Mouse (Mus musculus) kidney, embryonic 16.5 days (tissue): ENCODE data around the gene Trp53bp1. TPM values are rescaled to one million over a fixed set of nuclear protein-coding genes. Genes with fewer than 3 reads are reported as not detected.

Experiments
- ATAC-seq: fragments of 200-750 bp; cut with Nextera tagmentation; 2 replicates; pipeline ENCODE4 v1.8.0; 2017; ENCODE audit warnings: moderate TSS enrichment; ENCODE audit not compliant: low FRiP score, low TSS enrichment
- H3K27ac ChIP-seq: fragments of 300-500 bp; sonication (generic); 2 replicates; pipeline ENCODE4 v1.5.1; 2014; ENCODE audit warnings: low read length
- H3K27me3 ChIP-seq: fragments of 300-500 bp; sonication (generic); 2 replicates; pipeline ENCODE4 v1.6.1; 2014; ENCODE audit warnings: low read length, control low read depth, mixed read lengths; ENCODE audit not compliant: insufficient read depth
- H3K36me3 ChIP-seq: fragments of 300-500 bp; sonication (generic); 2 replicates; pipeline ENCODE4 v1.6.1; 2014; ENCODE audit warnings: low read length, control low read depth, mixed read lengths; ENCODE audit not compliant: insufficient read depth
- H3K4me1 ChIP-seq: fragments of 300-500 bp; sonication (generic); 2 replicates; pipeline ENCODE4 v1.6.1; 2014; ENCODE audit warnings: low read length, control low read depth, mixed read lengths; ENCODE audit not compliant: insufficient read depth
- H3K4me2 ChIP-seq: fragments of 300-500 bp; sonication (generic); replicated peaks from 2 replicates; pipeline ENCODE4 v1.6.1; 2014; ENCODE audit warnings: low read depth, low read length
- H3K4me3 ChIP-seq: fragments of 300-500 bp; sonication (generic); 2 replicates; pipeline ENCODE4 v1.5.1; 2014; ENCODE audit warnings: mild to moderate bottlenecking, low read length
- H3K9ac ChIP-seq: fragments of 300-500 bp; sonication (generic); replicated peaks from 2 replicates; pipeline ENCODE4 v1.6.1; 2014; ENCODE audit warnings: low read length
- H3K9me3 ChIP-seq: fragments of 300-500 bp; sonication (generic); 2 replicates; pipeline ENCODE4 v1.6.1; 2016; ENCODE audit warnings: low read length, control low read depth
- WGBS: fragments of 180-500 bp; shearing (Covaris S2); extraction: QIAGEN DNeasy Blood & Tissue Kit; methylation state at CpG from one replicate; pipeline ENCODE4 v1.1.7; 2014; 5-methylcytosine and 5-hydroxymethylcytosine counted together
- polyA plus RNA-seq: library from polyadenylated mRNA; unstranded; fragments of >200 nt; fragmentation: Nextera tagmentation; extraction: Ambion mirVana; gene quantifications from 2 replicates; pipeline ENCODE4 v1.2.1, GENCODE M21; 2015

Gene Trp53bp1
- 64.0 and 71.5 TPM in 2 replicates for polyA plus RNA-seq

DNA sequence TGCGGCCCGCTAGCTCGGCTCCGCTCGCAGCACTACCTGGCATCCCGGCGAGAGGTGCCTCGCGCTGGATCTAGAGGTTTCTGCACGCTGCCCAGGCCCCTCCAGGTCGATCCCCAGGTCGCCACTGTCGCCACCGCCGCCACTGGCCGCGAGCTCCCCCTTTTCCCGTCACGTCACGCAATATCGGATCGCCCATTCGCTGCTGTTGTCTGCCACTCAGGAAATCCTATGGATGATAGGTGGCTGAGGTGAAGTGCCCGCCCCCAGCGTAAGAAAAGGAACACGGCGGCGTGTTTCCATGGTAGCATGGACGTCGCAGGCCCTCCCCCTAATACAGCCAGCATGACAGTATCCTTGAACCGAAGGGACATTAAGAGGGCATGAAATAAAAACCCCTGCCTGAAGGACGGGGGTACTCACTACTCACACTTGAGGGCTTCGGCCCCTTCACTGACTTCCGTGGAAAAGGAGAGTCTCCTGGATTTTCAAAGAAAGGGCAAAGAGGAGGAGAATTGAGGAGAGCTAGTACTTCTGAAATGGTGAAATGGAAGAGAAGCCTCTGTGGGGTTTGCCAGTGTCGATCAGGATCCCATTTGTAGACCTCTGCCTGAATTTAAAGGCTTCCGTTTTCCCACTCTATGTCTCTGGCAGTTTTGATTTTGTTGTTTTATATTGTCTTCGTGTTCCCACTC lies at the start of gene Trp53bp1:
Trp53bp1 (minus strand) TSS at position 172 of the 692 bp plus-strand sequence.
- Histone ChIP-seq H3K36me3 (peaks cover 20% of the 10 kb centered on the region), H3K9ac (peak within 1 kb of the TSS; percentile 92), H3K27me3 (no peaks in the 10 kb centered on the region), H3K27ac (peak within 1 kb of the TSS; percentile 85), H3K9me3 (no peaks in the 10 kb centered on the region), H3K4me3 (peak within 1 kb of the TSS; percentile 96), H3K4me1 (peaks cover 26% of the 10 kb centered on the region), H3K4me2 (peak within 1 kb of the TSS; percentile 58)
- ATAC-seq: peak; percentile 100
- under 1% methylated on average over 37 of the region's 37 CpGs for WGBS

DNA sequence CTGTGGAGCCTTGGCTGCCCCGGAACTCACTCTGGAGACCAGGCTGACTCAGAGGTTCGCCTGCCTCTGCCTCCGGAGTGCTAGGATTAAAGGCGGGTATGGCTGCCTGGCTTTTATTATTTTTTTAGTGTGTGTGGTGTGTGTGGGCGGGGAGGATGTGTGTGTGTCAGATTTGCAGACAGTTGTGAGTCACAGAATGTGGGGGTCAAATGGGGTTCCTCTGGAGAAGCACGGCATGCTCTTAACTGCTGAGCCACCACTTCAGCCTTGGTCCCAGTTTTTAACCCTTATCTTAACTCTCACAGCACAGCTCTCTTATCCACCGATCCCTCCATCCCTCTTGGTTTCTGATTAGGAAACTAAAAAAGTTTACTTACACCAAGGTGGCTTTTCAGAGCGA lies 45.1 kb upstream of the Trp53bp1 start:
- ATAC-seq: no peak
- WGBS: 71% methylated on average over 8 of the region's 8 CpGs

DNA sequence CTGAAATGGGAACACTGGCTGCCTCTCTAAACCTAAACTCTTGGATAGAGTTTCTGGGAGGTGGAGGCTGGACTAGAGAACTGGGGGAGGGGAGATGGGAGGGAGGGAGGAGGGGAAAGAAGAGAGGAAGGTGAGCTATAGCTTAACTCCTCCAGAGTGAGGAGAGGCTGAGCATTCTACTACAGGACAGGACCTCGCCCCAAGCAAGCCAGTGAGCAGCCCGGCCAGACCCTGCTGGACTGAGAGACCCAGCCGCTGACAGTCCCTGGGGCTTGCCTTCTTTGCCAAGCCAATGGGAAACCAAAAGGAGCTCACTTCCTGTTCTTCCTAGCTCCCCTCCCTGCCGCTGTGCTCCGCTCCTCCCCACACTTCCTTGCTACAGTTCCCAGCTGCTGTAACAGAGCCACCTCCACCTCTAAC lies 37.8 kb upstream of the Trp53bp1 start:
- H3K9ac ChIP-seq: 0 out of 2 replicates have a peak overlapping the region, but pooled peaks have one; percentile 25
- peak overlapping the region; percentile 71 for H3K27ac ChIP-seq

More for the DNA sequence above, 45.1 kb upstream of the Trp53bp1 start:
- no peak overlapping the region for H3K4me2 ChIP-seq
- no peaks in the 10 kb centered on the region; the same call in none of the 2 replicates for H3K36me3 ChIP-seq
- no peak overlapping the region for H3K4me3 ChIP-seq
- H3K4me1 ChIP-seq: no peaks in the 10 kb centered on the region
- H3K9ac ChIP-seq: no peak overlapping the region
- no peak overlapping the region for H3K27ac ChIP-seq
- no peaks in the 10 kb centered on the region for H3K27me3 ChIP-seq
- H3K9me3 ChIP-seq: no peaks in the 10 kb centered on the region

DNA sequence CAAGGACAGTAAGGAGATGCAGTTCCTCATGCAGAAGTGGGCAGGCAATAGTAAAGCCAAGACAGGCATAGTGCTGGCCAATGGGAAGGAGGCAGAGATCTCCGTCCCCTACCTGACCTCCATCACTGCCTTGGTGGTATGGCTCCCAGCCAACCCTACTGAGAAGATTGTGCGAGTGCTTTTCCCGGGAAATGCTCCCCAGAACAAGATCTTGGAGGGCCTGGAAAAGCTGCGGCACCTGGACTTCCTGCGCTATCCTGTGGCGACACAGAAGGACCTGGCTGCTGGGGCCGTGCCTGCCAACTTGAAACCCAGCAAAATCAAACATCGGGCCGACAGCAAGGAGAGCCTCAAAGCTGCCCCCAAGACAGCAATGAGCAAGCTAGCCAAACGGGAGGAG lies 28.8 kb upstream of the Trp53bp1 start:
- no peak for ATAC-seq
- no peak overlapping the region for H3K4me3 ChIP-seq
- peaks cover 27% of the 10 kb centered on the region for H3K27me3 ChIP-seq
- WGBS: 79% methylated on average over 10 of the region's 10 CpGs
- H3K9ac ChIP-seq: no peak overlapping the region
- no peak overlapping the region for H3K4me2 ChIP-seq
- no peak overlapping the region for H3K27ac ChIP-seq
- H3K36me3 ChIP-seq: peaks cover 4% of the 10 kb centered on the region
- H3K9me3 ChIP-seq: no peaks in the 10 kb centered on the region
- peaks cover 29% of the 10 kb centered on the region for H3K4me1 ChIP-seq

More for the DNA sequence above, 37.8 kb upstream of the Trp53bp1 start:
- H3K4me3 ChIP-seq: no peak overlapping the region
- peak overlapping the region; percentile 45 for H3K4me2 ChIP-seq
- 3% methylated on average over 5 of the region's 5 CpGs for WGBS
- H3K9me3 ChIP-seq: no peaks in the 10 kb centered on the region
- H3K27me3 ChIP-seq: no peaks in the 10 kb centered on the region
- peaks cover 23% of the 10 kb centered on the region for H3K4me1 ChIP-seq
- no peaks in the 10 kb centered on the region; the same call in 1 of the 2 replicates for H3K36me3 ChIP-seq
- ATAC-seq: peak; percentile 70

DNA sequence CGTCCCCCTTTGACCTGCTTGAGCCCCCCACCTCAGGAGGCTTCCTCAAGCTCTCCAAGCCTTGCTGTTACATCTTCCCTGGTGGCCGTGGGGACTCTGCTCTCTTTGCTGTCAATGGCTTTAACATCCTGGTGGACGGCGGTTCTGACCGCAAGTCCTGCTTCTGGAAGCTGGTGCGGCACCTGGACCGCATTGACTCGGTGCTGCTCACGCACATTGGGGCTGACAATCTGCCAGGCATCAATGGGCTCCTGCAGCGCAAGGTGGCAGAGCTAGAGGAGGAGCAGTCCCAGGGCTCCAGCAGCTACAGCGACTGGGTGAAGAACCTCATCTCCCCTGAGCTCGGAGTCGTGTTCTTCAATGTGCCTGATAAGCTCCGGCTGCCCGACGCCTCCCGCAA lies 28.3 kb upstream of the Trp53bp1 start:
- H3K9me3 ChIP-seq: no peaks in the 10 kb centered on the region
- H3K27ac ChIP-seq: no peak overlapping the region
- H3K36me3 ChIP-seq: peaks cover 4% of the 10 kb centered on the region
- no peak overlapping the region for H3K4me2 ChIP-seq
- 88% methylated on average over 17 of the region's 17 CpGs for WGBS
- peaks cover 35% of the 10 kb centered on the region for H3K4me1 ChIP-seq
- no peak for ATAC-seq
- H3K9ac ChIP-seq: no peak overlapping the region
- H3K27me3 ChIP-seq: peaks cover 27% of the 10 kb centered on the region
- H3K4me3 ChIP-seq: no peak overlapping the region

DNA sequence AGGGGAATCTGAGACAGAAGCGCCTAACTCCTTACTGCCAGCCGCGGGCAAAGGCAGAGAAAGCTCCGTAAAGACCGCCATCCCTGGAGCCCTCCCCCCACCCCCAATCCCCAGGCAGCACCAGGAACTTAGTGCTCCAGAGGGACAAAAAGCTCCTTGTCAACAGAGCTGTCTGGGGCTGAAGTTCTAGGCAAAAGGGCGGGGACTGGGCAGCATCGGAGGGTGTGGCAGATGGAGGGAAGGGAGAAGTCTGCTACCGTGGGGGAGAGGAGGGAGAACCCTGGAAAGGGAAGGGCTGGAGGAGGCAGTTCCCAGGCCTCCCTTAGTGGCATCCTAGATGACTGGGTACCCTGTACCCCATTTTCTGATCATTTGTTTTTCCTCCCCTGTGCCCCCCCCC lies 26.9 kb upstream of the Trp53bp1 start:
- Histone ChIP-seq H3K9ac (no peak overlapping the region), H3K36me3 (peaks cover 4% of the 10 kb centered on the region), H3K4me1 (peaks cover 41% of the 10 kb centered on the region), H3K27ac (no peak overlapping the region), H3K9me3 (no peaks in the 10 kb centered on the region), H3K27me3 (peaks cover 27% of the 10 kb centered on the region), H3K4me3 (no peak overlapping the region), H3K4me2 (no peak overlapping the region)
- ATAC-seq: no peak
- 9% methylated on average over 8 of the region's 8 CpGs for WGBS

DNA sequence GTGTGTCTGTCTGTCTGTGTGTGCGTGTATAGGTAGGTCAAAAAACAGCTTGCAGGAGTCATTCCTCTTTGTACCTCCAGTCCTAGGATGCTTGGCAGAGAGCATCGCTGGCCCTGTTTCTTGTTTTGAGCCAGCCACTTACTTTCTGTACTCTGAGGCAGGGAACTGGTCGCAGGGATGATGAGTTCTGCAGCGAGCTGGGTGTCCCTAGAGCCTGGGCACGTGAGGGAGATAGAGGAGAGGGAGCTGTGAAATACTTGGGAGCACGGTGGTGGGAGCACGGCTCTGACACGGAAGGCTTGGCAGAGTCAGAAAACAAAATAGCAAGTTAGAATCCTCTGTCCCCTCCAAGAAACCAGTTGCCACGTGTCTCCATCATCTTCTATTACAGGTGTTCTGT lies 26.5 kb upstream of the Trp53bp1 start:
- H3K4me2 ChIP-seq: no peak overlapping the region
- WGBS: 16% methylated on average over 9 of the region's 9 CpGs
- ATAC-seq: no peak
- no peak overlapping the region for H3K27ac ChIP-seq
- H3K36me3 ChIP-seq: peaks cover 4% of the 10 kb centered on the region
- H3K4me1 ChIP-seq: peaks cover 41% of the 10 kb centered on the region
- no peaks in the 10 kb centered on the region for H3K9me3 ChIP-seq
- H3K4me3 ChIP-seq: no peak overlapping the region
- peaks cover 27% of the 10 kb centered on the region for H3K27me3 ChIP-seq
- H3K9ac ChIP-seq: no peak overlapping the region

DNA sequence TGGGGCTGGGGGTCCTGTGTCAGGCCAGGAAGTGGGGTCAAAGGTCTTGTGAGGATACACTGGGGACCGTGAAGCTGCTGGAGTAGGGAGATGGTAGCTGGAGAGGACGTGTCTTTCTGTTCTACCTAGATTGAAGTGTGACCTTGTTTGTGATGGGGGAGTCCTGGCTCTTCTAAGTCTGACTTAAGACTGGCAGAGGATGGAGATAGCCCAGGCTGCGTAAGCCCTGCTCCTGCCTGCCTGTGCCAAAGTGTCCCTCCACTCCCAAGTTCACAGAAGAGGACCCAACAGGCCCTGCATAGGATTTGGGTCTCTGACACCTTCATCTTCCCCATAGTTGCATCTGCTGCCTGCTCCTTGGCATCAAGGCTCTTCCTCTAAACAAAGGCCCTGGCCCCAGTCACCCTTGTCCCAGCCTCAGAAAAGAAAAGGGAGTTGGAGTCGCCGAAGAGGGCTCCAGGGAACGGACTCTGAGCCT lies 25.6 kb upstream of the Trp53bp1 start:
- Histone ChIP-seq H3K27me3 (peaks cover 27% of the 10 kb centered on the region), H3K4me3 (peak overlapping the region; percentile 54), H3K9ac (0 out of 2 replicates have a peak overlapping the region, but pooled peaks have one; percentile 30), H3K4me1 (peaks cover 41% of the 10 kb centered on the region), H3K27ac (no peak overlapping the region), H3K36me3 (peaks cover 4% of the 10 kb centered on the region), H3K4me2 (peak overlapping the region; percentile 60), H3K9me3 (no peaks in the 10 kb centered on the region)
- ATAC-seq: no peak
- WGBS: 16% methylated on average over 6 of the region's 6 CpGs

DNA sequence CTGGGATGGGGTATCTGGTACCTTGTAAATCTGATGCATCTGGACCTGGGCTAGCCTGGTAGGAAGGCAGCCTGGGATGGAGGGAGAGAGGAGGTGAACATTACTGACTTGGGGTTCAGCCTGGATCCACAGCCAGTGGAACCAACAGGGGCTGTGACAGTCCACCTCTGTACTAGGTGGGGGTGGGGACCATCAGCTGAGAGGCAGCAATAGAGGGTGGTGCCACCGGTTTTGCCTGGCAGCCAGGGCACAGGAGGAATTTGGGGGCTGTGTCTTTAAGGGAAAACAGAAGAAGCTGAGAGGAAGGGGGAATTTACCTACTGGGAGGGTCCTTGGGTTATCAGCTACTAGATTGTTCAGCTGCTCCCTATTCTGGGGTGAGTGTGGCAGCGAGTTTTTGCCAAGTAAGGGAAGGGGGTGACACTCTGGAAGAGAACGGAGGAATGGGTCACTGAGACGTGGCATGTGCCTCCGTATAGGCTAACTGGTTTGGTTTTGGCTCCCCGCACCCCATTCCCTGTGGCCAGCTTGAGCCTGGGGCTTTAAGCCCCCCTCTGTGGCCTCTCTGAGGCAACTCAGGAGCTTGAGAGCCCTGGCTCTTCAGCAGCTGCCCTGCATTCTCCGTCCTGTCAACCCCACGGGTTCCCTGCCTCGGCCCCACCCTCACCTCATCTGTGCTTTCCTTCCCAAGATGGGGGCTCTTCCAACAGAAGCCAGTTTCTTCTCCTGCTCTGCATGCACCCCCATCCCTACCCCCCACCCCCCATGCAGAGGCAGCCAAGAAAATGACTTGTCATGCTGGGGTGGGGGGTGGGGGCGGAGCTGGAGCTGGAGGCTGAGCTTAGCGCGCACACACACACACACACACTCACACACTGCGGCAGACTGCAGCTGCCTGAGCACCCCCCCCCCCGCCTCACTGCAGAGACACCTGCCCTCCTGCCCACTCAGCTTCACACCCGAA lies 24.7 kb upstream of the Trp53bp1 start:
- peak; percentile 39 for ATAC-seq
- Histone ChIP-seq H3K4me2 (peak overlapping the region; percentile 60), H3K4me3 (peak overlapping the region; percentile 54), H3K9ac (peak overlapping the region; percentile 59), H3K36me3 (peaks cover 4% of the 10 kb centered on the region; the same call in 1 of the 2 replicates), H3K27ac (no peak overlapping the region), H3K9me3 (no peaks in the 10 kb centered on the region), H3K27me3 (peaks cover 27% of the 10 kb centered on the region), H3K4me1 (peaks cover 41% of the 10 kb centered on the region)
- WGBS: 1% methylated on average over 15 of the region's 15 CpGs
